Mouse (Mus musculus) limb, embryonic 14.5 days (tissue): ENCODE results near the gene Golt1a. TPM values are rescaled to one million over a fixed set of nuclear protein-coding genes. Genes with fewer than 3 reads are reported as not detected.

Source experiments
- ATAC-seq: fragments of 200-750 bp; cut with Nextera tagmentation; 2 replicates; pipeline ENCODE4 v1.8.0; 2017; ENCODE audit warnings: low read depth, moderate number of reproducible peaks, moderate TSS enrichment; ENCODE audit not compliant: low FRiP score
- DNase-seq: peaks from one replicate; pipeline ENCODE4 v3.0.0-alpha.2; 2015; ENCODE audit warnings: low spot score
- H3K27ac ChIP-seq: fragments of 300-500 bp; sonication (generic); replicated peaks from 2 replicates; pipeline ENCODE4 v1.5.1; 2014; ENCODE audit warnings: low read depth, mild to moderate bottlenecking, low read length, moderate library complexity, mixed read lengths
- H3K27me3 ChIP-seq: fragments of 300-500 bp; sonication (generic); 2 replicates; pipeline ENCODE4 v1.6.1; 2014; ENCODE audit warnings: low read length, mixed read lengths; ENCODE audit not compliant: control insufficient read depth, insufficient read depth
- H3K36me3 ChIP-seq: fragments of 300-500 bp; sonication (generic); 2 replicates; pipeline ENCODE4 v1.6.1; 2014; ENCODE audit warnings: mild to moderate bottlenecking, low read length, moderate library complexity, mixed read lengths; ENCODE audit not compliant: control insufficient read depth, insufficient read depth
- H3K4me1 ChIP-seq: fragments of 300-500 bp; sonication (generic); 2 replicates; pipeline ENCODE4 v1.6.1; 2014; ENCODE audit warnings: antibody characterized with exemption, low read length, mixed read lengths; ENCODE audit not compliant: control insufficient read depth, insufficient read depth
- H3K4me2 ChIP-seq: fragments of 300-500 bp; sonication (generic); replicated peaks from 2 replicates; pipeline ENCODE4 v1.6.1; 2014; ENCODE audit warnings: low read depth, mild to moderate bottlenecking, low read length, moderate library complexity; ENCODE audit not compliant: severe bottlenecking
- H3K4me3 ChIP-seq: fragments of 300-500 bp; sonication (generic); replicated peaks from 2 replicates; pipeline ENCODE4 v1.5.1; 2014; ENCODE audit warnings: low read length
- H3K9ac ChIP-seq: fragments of 300-500 bp; sonication (generic); 2 replicates; pipeline ENCODE4 v1.6.1; 2014; ENCODE audit warnings: mild to moderate bottlenecking, low read depth, low read length, moderate library complexity; ENCODE audit not compliant: severe bottlenecking
- H3K9me3 ChIP-seq: fragments of 300-500 bp; sonication (generic); 2 replicates; pipeline ENCODE4 v1.6.1; 2016; ENCODE audit warnings: low read length; ENCODE audit not compliant: control insufficient read depth
- POLR2A ChIP-seq: fragments of 200-500 bp; IDR thresholded peaks from 2 replicates; pipeline ENCODE4 v1.8.0; 2012; ENCODE audit warnings: inconsistent platforms, mild to moderate bottlenecking, moderate library complexity, borderline replicate concordance; ENCODE audit not compliant: insufficient read depth, insufficient read length; ENCODE audit errors: extremely low read depth
- WGBS: fragments of 180-500 bp; shearing (Covaris S2); extraction: QIAGEN DNeasy Blood & Tissue Kit; methylation state at CpG from one replicate; pipeline ENCODE4 v1.1.7; 2014; 5-methylcytosine and 5-hydroxymethylcytosine counted together
- polyA plus RNA-seq, 2 experiments: library from polyadenylated mRNA; depleted of rRNA in 1 of 2; stranded (reverse) in 1 of 2; unstranded in 1 of 2; fragments of >200 nt; fragmentation: Nextera tagmentation in 1 of 2; extraction: Ambion mirVana in 1 of 2; gene quantifications; 2 replicates each; pipeline versions ENCODE4 v1.2.1 to v1.2.3; 2012 to 2014

Golt1a gene
- polyA plus RNA-seq (2012; rRNA removed) (not detected in 2 replicates), polyA plus RNA-seq (2014; fragmentation: Nextera tagmentation; extraction: Ambion mirVana) (not detected in 2 replicates)

GRCm38 (mm10) chr1:133309652-133310267, at the start of gene Golt1a:
Gene Golt1a, plus strand, starts transcription at chr1:133309800.
- WGBS, result 49% methylated on average over 11 of the region's 14 CpGs
- Histone ChIP-seq H3K4me3 (no peak within 1 kb of the TSS), H3K4me2 (no peak within 1 kb of the TSS), H3K27me3 (no peaks in the 10 kb centered on the region), H3K36me3 (no peaks in the 10 kb centered on the region), H3K9ac (no peak within 1 kb of the TSS), H3K9me3 (no peaks in the 10 kb centered on the region), H3K27ac (no peak within 1 kb of the TSS), H3K4me1 (no peaks in the 10 kb centered on the region)
- TF ChIP-seq POLR2A, result no peak
- ATAC-seq, result no peak
- DNase-seq, result no peak

- WGBS, result 84% methylated on average over 6 of the region's 6 CpGs
- no peak overlapping the region for H3K27ac ChIP-seq
- no peaks in the 10 kb centered on the region for H3K4me1 ChIP-seq
- no peak overlapping the region for H3K4me3 ChIP-seq
- DNase-seq, result no peak
- TF ChIP-seq POLR2A, result no peak
- no peak overlapping the region for H3K4me2 ChIP-seq
- H3K27me3 ChIP-seq, result no peaks in the 10 kb centered on the region
- no peaks in the 10 kb centered on the region for H3K36me3 ChIP-seq
- H3K9me3 ChIP-seq, result no peaks in the 10 kb centered on the region
- ATAC-seq, result no peak
- no peak overlapping the region for H3K9ac ChIP-seq
These were observed 47.0 kb upstream of the Golt1a start for GRCm38 (mm10) chr1:133262628-133263027.

- WGBS, result 90% methylated on average over 7 of the region's 7 CpGs
- Histone ChIP-seq H3K4me3 (no peak overlapping the region), H3K9ac (no peak overlapping the region), H3K36me3 (no peaks in the 10 kb centered on the region), H3K4me1 (no peaks in the 10 kb centered on the region), H3K9me3 (no peaks in the 10 kb centered on the region), H3K27me3 (no peaks in the 10 kb centered on the region), H3K4me2 (no peak overlapping the region), H3K27ac (no peak overlapping the region)
- no peak for ATAC-seq
- TF ChIP-seq POLR2A, result no peak
- DNase-seq, result no peak
These were observed 46.5 kb upstream of the Golt1a start for GRCm38 (mm10) chr1:133263134-133263533.

GRCm38 (mm10) chr1:133264367-133264766, 45.2 kb upstream of the Golt1a start:
- TF ChIP-seq POLR2A, result no peak
- no peak overlapping the region for H3K9ac ChIP-seq
- H3K27ac ChIP-seq, result no peak overlapping the region
- no peaks in the 10 kb centered on the region for H3K36me3 ChIP-seq
- WGBS, result 70% methylated on average over 12 of the region's 12 CpGs
- ATAC-seq (no peak), DNase-seq (no peak)
- H3K4me2 ChIP-seq, result no peak overlapping the region
- H3K4me1 ChIP-seq, result no peaks in the 10 kb centered on the region
- no peaks in the 10 kb centered on the region for H3K9me3 ChIP-seq
- H3K4me3 ChIP-seq, result no peak overlapping the region
- no peaks in the 10 kb centered on the region for H3K27me3 ChIP-seq

- H3K4me2 ChIP-seq, result no peak overlapping the region
- TF ChIP-seq POLR2A, result no peak
- H3K4me1 ChIP-seq, result no peaks in the 10 kb centered on the region
- no peak overlapping the region for H3K9ac ChIP-seq
- 58% methylated on average over 11 of the region's 11 CpGs for WGBS
- no peaks in the 10 kb centered on the region for H3K9me3 ChIP-seq
- ATAC-seq (no peak), DNase-seq (no peak)
- H3K4me3 ChIP-seq, result no peak overlapping the region
- no peak overlapping the region for H3K27ac ChIP-seq
- H3K27me3 ChIP-seq, result no peaks in the 10 kb centered on the region
- H3K36me3 ChIP-seq, result no peaks in the 10 kb centered on the region
These were observed 44.4 kb upstream of the Golt1a start for GRCm38 (mm10) chr1:133265114-133265766.
